ENCODE assay signal across 19 mouse cellular contexts in the genomic region with DNA sequence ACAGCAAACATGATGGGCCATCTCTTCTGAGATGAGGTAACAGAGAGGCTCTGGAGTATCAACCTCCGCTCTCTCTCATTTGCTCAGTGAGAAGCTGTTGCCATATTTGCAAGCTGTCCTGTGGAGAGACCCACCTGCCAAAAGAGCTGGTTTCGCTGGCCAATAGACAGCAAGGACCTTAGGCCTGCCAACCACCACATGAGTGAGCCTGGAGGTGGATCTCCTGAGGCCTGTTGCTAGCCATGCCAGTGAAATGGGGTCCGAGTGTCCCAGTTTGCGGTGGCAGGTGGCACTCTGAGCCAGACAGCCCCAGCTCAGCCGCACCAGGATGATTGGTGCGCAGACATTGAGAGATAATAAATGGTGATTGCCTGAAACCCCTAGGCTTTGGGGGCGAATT.
DNase-seq lines count a peak whose midpoint lies in the region; ATAC-seq and TF ChIP-seq lines count a peak whose summit lies in the region.
"Had no signal": no experiment of that assay in that cellular context is flagged by ENCODE, and none has a peak within 500 bp of the region (broad histone marks: within the 10 kb centered on the region; RNA-seq: fewer than 3 reads in every experiment).

No protein-coding gene starts in this region.

- no peaks in the 10 kb centered on the region for H3K9me3 ChIP-seq in midbrain, postnatal 0 days (ENCODE audit: low read length)
- no peaks in the 10 kb centered on the region for H3K9me3 ChIP-seq in midbrain, embryonic 14.5 days (ENCODE audit: control insufficient read depth, low read length)
- no peaks in the 10 kb centered on the region for H3K9me3 ChIP-seq in liver, embryonic 11.5 days (ENCODE audit: control insufficient read depth, low read length)
- H3K9me3 ChIP-seq in forebrain, embryonic 10.5 days: no peaks in the 10 kb centered on the region
- H3K9me3 ChIP-seq: embryonic facial prominence, embryonic 15.5 days; forebrain, embryonic 12.5 days; heart, embryonic 12.5 days; hindbrain, embryonic 10.5 days; hindbrain, embryonic 15.5 days had no signal

- DNase-seq in midbrain, postnatal 0 days (ENCODE audit: low spot score): peak; percentile 14
- no peak for DNase-seq in midbrain, embryonic 14.5 days
- peak; percentile 26 to 27 for DNase-seq in cerebellum, adult 18-20 months
- peak; percentile 58 for DNase-seq in cerebellum, adult 9-11 months
- DNase-seq in cerebellum, postnatal 36 days: peak; percentile 37 to 45
- DNase-seq in liver, embryonic 11.5 days (ENCODE audit: low spot score): no peak
- DNase-seq in forebrain, embryonic 10.5 days (ENCODE audit: extremely low spot score, low spot score): no peak
- DNase-seq in gastrocnemius, postnatal 36 days: no peak
- DNase-seq: adrenal gland, adult 2 months; adrenal gland, postnatal 25 days; embryo, embryonic 11 days; gastrocnemius, postnatal 14 days; kidney, adult 11 months had no signal

- no peak overlapping the region for H3K27ac ChIP-seq in midbrain, postnatal 0 days (ENCODE audit: low read depth, low read length)
- no peak overlapping the region for H3K27ac ChIP-seq in midbrain, embryonic 14.5 days (replicated peaks; ENCODE audit: low read depth, low read length)
- H3K27ac ChIP-seq in liver, embryonic 11.5 days (ENCODE audit: low read depth, low read length): no peak overlapping the region
- H3K27ac ChIP-seq in forebrain, embryonic 10.5 days: no peak overlapping the region
- H3K27ac ChIP-seq: embryonic facial prominence, embryonic 15.5 days; forebrain, embryonic 12.5 days; hindbrain, embryonic 10.5 days; hindbrain, embryonic 15.5 days had no signal

- no peaks in the 10 kb centered on the region for H3K4me1 ChIP-seq in midbrain, postnatal 0 days (ENCODE audit: insufficient read depth, low read length)
- no peaks in the 10 kb centered on the region for H3K4me1 ChIP-seq in midbrain, embryonic 14.5 days (ENCODE audit: control insufficient read depth, insufficient read depth, low read length)
- no peaks in the 10 kb centered on the region for H3K4me1 ChIP-seq in liver, embryonic 11.5 days (replicated peaks; ENCODE audit: control insufficient read depth, insufficient read depth, low read length)
- peaks cover 9% of the 10 kb centered on the region for H3K4me1 ChIP-seq in forebrain, embryonic 10.5 days
- H3K4me1 ChIP-seq: embryonic facial prominence, embryonic 15.5 days; heart, embryonic 12.5 days had no signal

- H3K4me3 ChIP-seq in midbrain, postnatal 0 days (ENCODE audit: low read depth, low read length): no peak overlapping the region
- H3K4me3 ChIP-seq in midbrain, embryonic 14.5 days (replicated peaks; ENCODE audit: low read depth, low read length): no peak overlapping the region
- H3K4me3 ChIP-seq in liver, embryonic 11.5 days (ENCODE audit: low read depth, low read length): no peak overlapping the region
- H3K4me3 ChIP-seq in forebrain, embryonic 10.5 days: no peak overlapping the region
- H3K4me3 ChIP-seq: embryonic facial prominence, embryonic 15.5 days; forebrain, embryonic 12.5 days; heart, embryonic 12.5 days; hindbrain, embryonic 10.5 days; hindbrain, embryonic 15.5 days had no signal

- no peak overlapping the region for H3K9ac ChIP-seq in midbrain, postnatal 0 days (replicated peaks; ENCODE audit: low read length, poor library complexity, severe bottlenecking)
- no peak overlapping the region for H3K9ac ChIP-seq in midbrain, embryonic 14.5 days (replicated peaks; ENCODE audit: low read length)
- H3K9ac ChIP-seq in liver, embryonic 11.5 days (ENCODE audit: low read depth, low read length): no peak overlapping the region
- H3K9ac ChIP-seq: embryonic facial prominence, embryonic 15.5 days; forebrain, embryonic 12.5 days; heart, embryonic 12.5 days; hindbrain, embryonic 15.5 days had no signal

- no peaks in the 10 kb centered on the region for H3K36me3 ChIP-seq in midbrain, postnatal 0 days (ENCODE audit: insufficient read depth, low read length)
- H3K36me3 ChIP-seq in midbrain, embryonic 14.5 days (ENCODE audit: control insufficient read depth, insufficient read depth, low read length): no peaks in the 10 kb centered on the region
- H3K36me3 ChIP-seq in liver, embryonic 11.5 days (ENCODE audit: control insufficient read depth, insufficient read depth, low read length): no peaks in the 10 kb centered on the region
- H3K36me3 ChIP-seq in forebrain, embryonic 10.5 days (replicated peaks): no peaks in the 10 kb centered on the region
- H3K36me3 ChIP-seq: embryonic facial prominence, embryonic 15.5 days; forebrain, embryonic 12.5 days; heart, embryonic 12.5 days; hindbrain, embryonic 10.5 days; hindbrain, embryonic 15.5 days had no signal

- H3K27me3 ChIP-seq in midbrain, postnatal 0 days (ENCODE audit: insufficient read depth, low read length): no peaks in the 10 kb centered on the region
- H3K27me3 ChIP-seq in midbrain, embryonic 14.5 days (ENCODE audit: control insufficient read depth, insufficient read depth, low read length): no peaks in the 10 kb centered on the region
- no peaks in the 10 kb centered on the region for H3K27me3 ChIP-seq in liver, embryonic 11.5 days (replicated peaks; ENCODE audit: control insufficient read depth, insufficient read depth, low read length)
- H3K27me3 ChIP-seq in forebrain, embryonic 10.5 days (ENCODE audit: poor library complexity, severe bottlenecking): no peaks in the 10 kb centered on the region
- H3K27me3 ChIP-seq: embryonic facial prominence, embryonic 15.5 days; forebrain, embryonic 12.5 days; heart, embryonic 12.5 days; hindbrain, embryonic 15.5 days had no signal

- TF ChIP-seq CTCF in midbrain, postnatal 0 days (IDR thresholded peaks at IDR 0.05): no peak

- intact Hi-C loops in gastrocnemius, postnatal 36 days (cut with DNase I): no loop called here

- ATAC-seq in midbrain, postnatal 0 days (ENCODE audit: low FRiP score): no peak
- no peak for ATAC-seq in midbrain, embryonic 14.5 days (ENCODE audit: low FRiP score, low TSS enrichment)
- ATAC-seq in liver, embryonic 11.5 days (replicated peaks; ENCODE audit: low FRiP score): no peak
- ATAC-seq: forebrain, embryonic 16.5 days had no signal

- 92% methylated on average over 7 of the region's 7 CpGs for WGBS in midbrain, postnatal 0 days
- 89% methylated on average over 7 of the region's 7 CpGs for WGBS in midbrain, embryonic 14.5 days
- WGBS in liver, embryonic 11.5 days: 83% methylated on average over 7 of the region's 7 CpGs
- WGBS in forebrain, embryonic 10.5 days: 92% methylated on average over 7 of the region's 7 CpGs

- no peak overlapping the region for H3K4me2 ChIP-seq in midbrain, postnatal 0 days (ENCODE audit: low read depth, low read length, poor library complexity, severe bottlenecking)
- no peak overlapping the region for H3K4me2 ChIP-seq in midbrain, embryonic 14.5 days (ENCODE audit: low read length)
- no peak overlapping the region for H3K4me2 ChIP-seq in liver, embryonic 11.5 days
- H3K4me2 ChIP-seq: embryonic facial prominence, embryonic 15.5 days; forebrain, embryonic 12.5 days; heart, embryonic 12.5 days; hindbrain, embryonic 15.5 days had no signal

Comparison
In these comparisons a context has a peak if more than half of its experiments do, and no peak if none do; other contexts are left out.
1. DNase-seq: peak in midbrain, postnatal 0 days (single experiment), cerebellum, adult 18-20 months (2 of 2), cerebellum, adult 9-11 months (single experiment) and cerebellum, postnatal 36 days (2 of 2); none in midbrain, embryonic 14.5 days (single experiment), liver, embryonic 11.5 days (single experiment), forebrain, embryonic 10.5 days (single experiment) and gastrocnemius, postnatal 36 days (0 of 2).